Comparison of ENCODE assay signal across 8 mouse cellular contexts in the genomic region with DNA sequence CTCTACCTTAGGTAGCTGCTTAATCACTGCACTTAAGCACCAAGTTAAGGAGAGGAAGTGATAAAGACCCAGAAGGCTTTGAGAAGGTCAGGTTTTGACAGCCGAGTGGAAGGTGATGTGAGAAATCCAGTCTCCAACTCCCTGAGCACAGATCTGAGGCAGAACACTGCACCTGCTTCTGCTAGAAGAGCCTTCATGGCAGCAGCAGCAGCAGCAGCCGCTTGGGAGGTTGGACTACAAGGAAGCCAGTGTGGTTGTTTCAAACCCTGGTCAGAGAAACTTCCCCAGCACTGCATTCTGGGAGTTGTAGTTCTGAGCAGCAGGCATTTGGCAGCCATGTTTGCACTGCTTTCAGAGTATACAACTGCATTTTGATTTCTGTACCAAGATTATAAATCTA.
DNase-seq lines count a peak whose midpoint lies in the region; ATAC-seq and TF ChIP-seq lines count a peak whose summit lies in the region.

No protein-coding gene starts in this region.

- intact Hi-C loops in gastrocnemius, adult 2 months (cut with DNase I) = loop anchor here (10.0 kb wide), 1 partner anchor 172 kb away; no protein-coding TSS in a partner anchor

- H3K27me3 ChIP-seq in MEL (ENCODE audit: control insufficient read depth in 1 of 2, insufficient read depth in 2 of 2, low read length in 2 of 2) = no peaks in the 10 kb centered on the region
- no peaks in the 10 kb centered on the region for H3K27me3 ChIP-seq in intestine, embryonic 15.5 days (replicated peaks)
- H3K27me3 ChIP-seq in limb, embryonic 12.5 days = 0 out of 2 replicates have a peak, but pooled peaks cover 6% of the 10 kb centered on the region
- no peaks in the 10 kb centered on the region for H3K27me3 ChIP-seq in midbrain, embryonic 11.5 days (ENCODE audit: control insufficient read depth, insufficient read depth, low read length)

- H3K4me2 ChIP-seq in intestine, embryonic 15.5 days (replicated peaks) = peak overlapping the region; percentile 44
- H3K4me2 ChIP-seq in limb, embryonic 12.5 days = peak overlapping the region; percentile 20
- peak overlapping the region; percentile 2; the same call in 1 of the 2 replicates for H3K4me2 ChIP-seq in midbrain, embryonic 11.5 days

- no peak overlapping the region for H3K27ac ChIP-seq in MEL (ENCODE audit: control insufficient read depth, low read depth, low read length)
- peak overlapping the region; percentile 76 for H3K27ac ChIP-seq in gastrocnemius, adult 2 months
- H3K27ac ChIP-seq in intestine, embryonic 15.5 days = no peak overlapping the region
- H3K27ac ChIP-seq in limb, embryonic 12.5 days = 0 out of 2 replicates have a peak overlapping the region, but pooled peaks have one; percentile 12
- no peak overlapping the region for H3K27ac ChIP-seq in midbrain, embryonic 11.5 days (ENCODE audit: low read depth, low read length)

- no peaks in the 10 kb centered on the region for H3K79me2 ChIP-seq in MEL (ENCODE audit: control insufficient read depth, insufficient read depth, low read length, poor library complexity)

- TF ChIP-seq RAD21 in MEL (IDR thresholded peaks at IDR 0.05; ENCODE audit: low read depth, low read length) = no peak

- 28% methylated on average over 2 of the region's 2 CpGs for WGBS in intestine, embryonic 15.5 days
- WGBS in limb, embryonic 12.5 days = 29% methylated on average over 2 of the region's 2 CpGs
- 27% methylated on average over 2 of the region's 2 CpGs for WGBS in midbrain, embryonic 11.5 days

- no peaks in the 10 kb centered on the region for H3K9me3 ChIP-seq in MEL (replicated peaks; ENCODE audit: insufficient read depth, low read length)
- H3K9me3 ChIP-seq in intestine, embryonic 15.5 days = no peaks in the 10 kb centered on the region
- no peaks in the 10 kb centered on the region for H3K9me3 ChIP-seq in limb, embryonic 12.5 days
- H3K9me3 ChIP-seq in midbrain, embryonic 11.5 days (ENCODE audit: control insufficient read depth, low read length) = no peaks in the 10 kb centered on the region

- no peaks in the 10 kb centered on the region for H3K4me1 ChIP-seq in MEL (ENCODE audit: control insufficient read depth in 1 of 2, insufficient read depth in 2 of 2, low read length in 2 of 2)
- peaks cover 6% of the 10 kb centered on the region for H3K4me1 ChIP-seq in intestine, embryonic 15.5 days (replicated peaks)
- H3K4me1 ChIP-seq in limb, embryonic 12.5 days (replicated peaks) = peaks cover 8% of the 10 kb centered on the region
- H3K4me1 ChIP-seq in midbrain, embryonic 11.5 days (ENCODE audit: control insufficient read depth, insufficient read depth, low read length) = peaks cover 3% of the 10 kb centered on the region

- TF ChIP-seq POLR2A in MEL (IDR thresholded peaks at IDR 0.05; ENCODE audit: control insufficient read depth in 1 of 2, insufficient read depth in 1 of 2, low read depth in 1 of 2, low read length in 2 of 2, poor library complexity in 1 of 2) = no peak

- TF ChIP-seq EP300 in MEL (IDR thresholded peaks at IDR 0.05; ENCODE audit: low read depth in 1 of 2, low read length in 2 of 2) = no peak

- H3K36me3 ChIP-seq in MEL (ENCODE audit: control insufficient read depth in 1 of 2, insufficient read depth in 2 of 2, low read length in 2 of 2) = no peaks in the 10 kb centered on the region
- no peaks in the 10 kb centered on the region for H3K36me3 ChIP-seq in intestine, embryonic 15.5 days
- H3K36me3 ChIP-seq in limb, embryonic 12.5 days = no peaks in the 10 kb centered on the region
- H3K36me3 ChIP-seq in midbrain, embryonic 11.5 days (ENCODE audit: control insufficient read depth, insufficient read depth, low read length) = no peaks in the 10 kb centered on the region

- peak; percentile 80 for ATAC-seq in intestine, embryonic 15.5 days
- ATAC-seq in limb, embryonic 12.5 days (ENCODE audit: insufficient number of reproducible peaks, insufficient read depth, low FRiP score, low TSS enrichment, low read depth) = peak; percentile 67; the same call in 1 of the 2 replicates
- peak; percentile 78 for ATAC-seq in midbrain, embryonic 11.5 days (ENCODE audit: low FRiP score)

- no peak overlapping the region for H3K4me3 ChIP-seq in MEL (ENCODE audit: control insufficient read depth in 1 of 2, insufficient read depth in 1 of 2, low read depth in 2 of 2, low read length in 2 of 2)
- peak overlapping the region; percentile 70 for H3K4me3 ChIP-seq in gastrocnemius, adult 2 months
- peak overlapping the region; percentile 12; the same call in 1 of the 2 replicates for H3K4me3 ChIP-seq in intestine, embryonic 15.5 days (replicated peaks)
- H3K4me3 ChIP-seq in limb, embryonic 12.5 days (replicated peaks) = peak overlapping the region; percentile 23; the same call in 1 of the 2 replicates
- H3K4me3 ChIP-seq in midbrain, embryonic 11.5 days (ENCODE audit: low read depth, low read length) = no peak overlapping the region

- no peak for DNase-seq in MEL (ENCODE audit: low read depth, low spot score)
- peak; percentile 6 for DNase-seq in c-Kit-positive CD71-positive TER-119-positive erythroid progenitor cells, embryonic 14.5 days (ENCODE audit: low spot score)
- DNase-seq in gastrocnemius, adult 2 months = peak; percentile 57
- peak; percentile 93 for DNase-seq in midbrain, embryonic 11.5 days (ENCODE audit: low spot score, missing footprints)
- peak; percentile 41 to 61 for DNase-seq in spleen, adult 18-20 months
- no peak for DNase-seq in urinary bladder, adult 2 months (ENCODE audit: low spot score)

- TF ChIP-seq CTCF in MEL (IDR thresholded peaks at IDR 0.05 in 2 of 3, conservative IDR thresholded peaks at IDR 0.05 in 1 of 3; ENCODE audit: control insufficient read depth in 1 of 3, insufficient read depth in 1 of 3, low read depth in 2 of 3, low read length in 3 of 3, poor library complexity in 1 of 3, severe bottlenecking in 1 of 3) = no peak
- no peak for TF ChIP-seq CTCF in gastrocnemius, adult 2 months (IDR thresholded peaks at IDR 0.05)

- H3K9ac ChIP-seq in MEL (ENCODE audit: control insufficient read depth, low read depth, low read length, poor library complexity, severe bottlenecking) = no peak overlapping the region
- no peak overlapping the region for H3K9ac ChIP-seq in intestine, embryonic 15.5 days
- no peak overlapping the region for H3K9ac ChIP-seq in limb, embryonic 12.5 days (replicated peaks)
- peak overlapping the region; percentile 20; the same call in 1 of the 2 replicates for H3K9ac ChIP-seq in midbrain, embryonic 11.5 days (ENCODE audit: low read length)

TF ChIP-seq in MEL, 35 proteins besides CTCF, POLR2A, EP300 and RAD21:
- TF ChIP-seq POLR2AphosphoS2 (IDR thresholded peaks at IDR 0.05; ENCODE audit: low read length) (no peak), HCFC1 (IDR thresholded peaks at IDR 0.05; ENCODE audit: low read depth, low read length) (peak; percentile 38; the same call in 1 of the 2 replicates)
TF ChIP-seq in MEL: peak in this region for 1.

Comparison
In these comparisons a context has a peak if more than half of its experiments do, and no peak if none do; other contexts are left out.
1. DNase-seq: peak in c-Kit-positive CD71-positive TER-119-positive erythroid progenitor cells, embryonic 14.5 days (single experiment), gastrocnemius, adult 2 months (single experiment), midbrain, embryonic 11.5 days (single experiment) and spleen, adult 18-20 months (2 of 2); none in MEL (single experiment) and urinary bladder, adult 2 months (single experiment).
2. H3K27ac ChIP-seq: peak in gastrocnemius, adult 2 months (single experiment) and limb, embryonic 12.5 days (single experiment); none in MEL (single experiment), intestine, embryonic 15.5 days (single experiment) and midbrain, embryonic 11.5 days (single experiment).
3. H3K4me3 ChIP-seq: peak in gastrocnemius, adult 2 months (single experiment), intestine, embryonic 15.5 days (single experiment) and limb, embryonic 12.5 days (single experiment); none in MEL (0 of 2) and midbrain, embryonic 11.5 days (single experiment).
4. Peak in every context shown above with its lines, with median percentiles within 50 percentile points of each other: ATAC-seq and H3K4me2 ChIP-seq.